Mouse (Mus musculus) splenic B cell, adult 2 months (primary cell): ENCODE results near the gene Esyt2.

Source experiments
- DNase-seq: peaks from one replicate; pipeline ENCODE4 v3.0.0-alpha.2; 2011; ENCODE audit warnings: low read depth, low spot score
- H3K27me3 ChIP-seq: 2 replicates; pipeline ENCODE4 v1.6.1; 2012; ENCODE audit warnings: mild to moderate bottlenecking, low read length, moderate library complexity, mixed read lengths; ENCODE audit not compliant: control insufficient read depth, poor library complexity, insufficient read depth, severe bottlenecking
- H3K36me3 ChIP-seq: 2 replicates; pipeline ENCODE4 v1.6.1; 2012; ENCODE audit warnings: mild to moderate bottlenecking, low read length, moderate library complexity, mixed read lengths; ENCODE audit not compliant: control insufficient read depth, poor library complexity, insufficient read depth, severe bottlenecking

The Esyt2 gene

GRCm38 (mm10) chr12:116362091-116362490, 81.1 kb downstream of the Esyt2 start:
- DNase-seq, result no peak
- no peaks in the 10 kb centered on the region for H3K27me3 ChIP-seq
- H3K36me3 ChIP-seq, result peaks cover 7% of the 10 kb centered on the region; the same call in 1 of the 2 replicates

GRCm38 (mm10) chr12:116366900-116367299, 85.9 kb downstream of the Esyt2 start:
- peaks cover 11% of the 10 kb centered on the region for H3K36me3 ChIP-seq
- H3K27me3 ChIP-seq, result no peaks in the 10 kb centered on the region
- DNase-seq, result no peak

- peaks cover 11% of the 10 kb centered on the region for H3K36me3 ChIP-seq
- no peaks in the 10 kb centered on the region for H3K27me3 ChIP-seq
- no peak for DNase-seq
These were observed 86.3 kb downstream of the Esyt2 start for GRCm38 (mm10) chr12:116367346-116367745.

GRCm38 (mm10) chr12:116368857-116369256, 87.9 kb downstream of the Esyt2 start:
- DNase-seq, result no peak
- Histone ChIP-seq H3K36me3 (peaks cover 8% of the 10 kb centered on the region), H3K27me3 (no peaks in the 10 kb centered on the region)

GRCm38 (mm10) chr12:116383101-116383500, 102.1 kb downstream of the Esyt2 start:
- no peak for DNase-seq
- Histone ChIP-seq H3K36me3 (no peaks in the 10 kb centered on the region), H3K27me3 (no peaks in the 10 kb centered on the region)

GRCm38 (mm10) chr12:116383995-116384394, 103.0 kb downstream of the Esyt2 start:
- Histone ChIP-seq H3K36me3 (no peaks in the 10 kb centered on the region), H3K27me3 (no peaks in the 10 kb centered on the region)
- no peak for DNase-seq

GRCm38 (mm10) chr12:116386802-116387201, 105.8 kb downstream of the Esyt2 start:
- no peaks in the 10 kb centered on the region for H3K36me3 ChIP-seq
- DNase-seq, result no peak
- no peaks in the 10 kb centered on the region for H3K27me3 ChIP-seq

- Histone ChIP-seq H3K36me3 (no peaks in the 10 kb centered on the region), H3K27me3 (no peaks in the 10 kb centered on the region)
- DNase-seq, result no peak
These were observed 108.9 kb downstream of the Esyt2 start for GRCm38 (mm10) chr12:116389868-116390267.

GRCm38 (mm10) chr12:116394327-116394726, 113.3 kb downstream of the Esyt2 start:
- no peaks in the 10 kb centered on the region for H3K36me3 ChIP-seq
- H3K27me3 ChIP-seq, result no peaks in the 10 kb centered on the region
- DNase-seq, result no peak

- Histone ChIP-seq H3K36me3 (no peaks in the 10 kb centered on the region), H3K27me3 (no peaks in the 10 kb centered on the region)
- no peak for DNase-seq
These were observed 114.3 kb downstream of the Esyt2 start for GRCm38 (mm10) chr12:116395312-116395711.

GRCm38 (mm10) chr12:116396072-116396695, 115.2 kb downstream of the Esyt2 start:
- H3K36me3 ChIP-seq, result no peaks in the 10 kb centered on the region
- no peaks in the 10 kb centered on the region for H3K27me3 ChIP-seq
- no peak for DNase-seq

GRCm38 (mm10) chr12:116404012-116404679, 123.2 kb downstream of the Esyt2 start:
- Histone ChIP-seq H3K36me3 (no peaks in the 10 kb centered on the region), H3K27me3 (no peaks in the 10 kb centered on the region)
- DNase-seq, result peak; percentile 5

- DNase-seq, result peak; percentile 100
- Histone ChIP-seq H3K27me3 (no peaks in the 10 kb centered on the region), H3K36me3 (no peaks in the 10 kb centered on the region)
These were observed 124.2 kb downstream of the Esyt2 start, which contains the start of gene Ncapg2 for GRCm38 (mm10) chr12:116405045-116405835. Ncapg2 (plus strand) TSS chr12:116405402.

- DNase-seq, result no peak
- Histone ChIP-seq H3K36me3 (no peaks in the 10 kb centered on the region), H3K27me3 (no peaks in the 10 kb centered on the region)
These were observed 124.8 kb downstream of the Esyt2 start for GRCm38 (mm10) chr12:116405836-116406155.

GRCm38 (mm10) chr12:116407883-116408282, 126.9 kb downstream of the Esyt2 start:
- DNase-seq, result no peak
- Histone ChIP-seq H3K27me3 (no peaks in the 10 kb centered on the region), H3K36me3 (no peaks in the 10 kb centered on the region)
